Mouse (Mus musculus): ENCODE results near the gene Krtcap3. TPM values are rescaled to one million over a fixed set of nuclear protein-coding genes. Genes with fewer than 3 reads are reported as not detected.

Gene Krtcap3
- total RNA-seq, 2 experiments from 2014 or later, result 1.9 to 2.1 TPM

GRCm38 (mm10) chr5:31298486-31298885, 47.0 kb downstream of the Krtcap3 start:
- DNase-seq (ENCODE audit: low spot score), result no peak

DNA sequence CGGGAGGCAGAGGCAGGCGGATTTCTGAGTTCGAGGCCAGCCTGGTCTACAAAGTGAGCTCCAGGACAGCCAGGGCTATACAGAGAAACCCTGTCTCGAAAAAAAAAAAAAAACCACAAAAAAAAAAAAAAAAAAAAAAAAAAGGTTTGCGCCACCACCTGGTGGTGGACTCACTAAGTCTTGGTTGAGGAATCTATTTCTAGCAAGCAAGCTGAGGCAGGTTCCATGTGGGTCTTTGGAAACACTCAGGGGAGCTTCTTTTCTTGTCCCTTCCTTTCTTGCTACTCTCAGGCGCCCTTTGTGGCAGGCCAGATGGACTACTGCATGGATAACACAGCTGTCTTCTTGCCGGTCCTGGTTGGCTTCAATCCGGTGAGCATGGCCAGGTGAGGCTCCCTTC, 50.4 kb downstream of the Krtcap3 start:
- DNase-seq (ENCODE audit: low spot score), result no peak

Other genes with a start within 250 kb of the Krtcap3 start
- gene Atraid, start 203.4 kb upstream of the Krtcap3 start, total RNA-seq (2021), result 10 to 100 TPM; 45.3 to 45.4 TPM
- gene Slc5a6, start 202.8 kb upstream of the Krtcap3 start, total RNA-seq (2021), result 1 to 10 TPM; 4.3 to 5.7 TPM
- gene Cad, start 196.9 kb upstream of the Krtcap3 start, total RNA-seq (2021), result 10 to 100 TPM; 21.0 to 24.9 TPM
- gene Dnajc5g, start 145.4 kb upstream of the Krtcap3 start, total RNA-seq (2021), result not detected
- under 1 TPM in 1 of 2 experiments, not detected in 1; 0.09 TPM for gene Slc30a3, start 143.5 kb upstream of the Krtcap3 start, total RNA-seq (2021)
- gene Trim54, start 135.0 kb upstream of the Krtcap3 start, total RNA-seq (2021), result 100 to 1,000 TPM; 438 to 512 TPM
- gene Ucn, start 112.9 kb upstream of the Krtcap3 start, total RNA-seq (2021), result not detected
- 10 to 100 TPM; 18.8 to 22.0 TPM for gene Mpv17, start 97.4 kb upstream of the Krtcap3 start, total RNA-seq (2021)
- under 1 TPM; 0.28 to 0.50 TPM for gene Gm29609, start 71.8 kb upstream of the Krtcap3 start, total RNA-seq (2021)
- gene Gtf3c2, start 71.5 kb upstream of the Krtcap3 start, total RNA-seq (2021), result 10 to 100 TPM; 20.7 to 20.9 TPM
- gene Snx17, start 58.5 kb upstream of the Krtcap3 start, total RNA-seq (2021), result 10 to 100 TPM; 29.1 to 30.8 TPM
- gene Eif2b4, start 58.3 kb upstream of the Krtcap3 start, total RNA-seq (2021), result 10 to 100 TPM; 42.9 to 46.8 TPM
- gene Zfp513, start 49.4 kb upstream of the Krtcap3 start, total RNA-seq (2021), result 1 to 10 TPM; 6.0 to 7.2 TPM
- 10 to 100 TPM; 37.8 to 43.9 TPM for gene Ppm1g, start 31.0 kb upstream of the Krtcap3 start, total RNA-seq (2021)
- gene Nrbp1, start 10.8 kb upstream of the Krtcap3 start, total RNA-seq (2021), result 10 to 100 TPM; 50.3 to 54.9 TPM
- gene Gm9970, start 10.5 kb upstream of the Krtcap3 start, total RNA-seq (2021), result not detected
- 10 to 100 TPM; 26.2 to 26.9 TPM for gene Ift172, start 39.4 kb downstream of the Krtcap3 start, total RNA-seq (2021)
- 1 to 10 TPM; 1.5 to 1.6 TPM for gene Fndc4, start 44.4 kb downstream of the Krtcap3 start, total RNA-seq (2021)
- gene Gckr, start 45.8 kb downstream of the Krtcap3 start, total RNA-seq (2021), result not detected
- gene Zfp512, start 200.7 kb downstream of the Krtcap3 start, total RNA-seq (2021), result 10 to 100 TPM; 10.5 to 14.0 TPM
- gene 4930548H24Rik, start 234.0 kb downstream of the Krtcap3 start, total RNA-seq (2021), result not detected
- 10 to 100 TPM; 18.6 to 19.2 TPM for gene Gpn1, start 243.1 kb downstream of the Krtcap3 start, total RNA-seq (2021)

Data from gastrocnemius, adult 18-20 months (tissue).